Mouse (Mus musculus) cortical plate, adult 2 months (tissue): Measurements from ENCODE around the gene Kir3dl1. TPM values are rescaled to one million over a fixed set of nuclear protein-coding genes. Genes with fewer than 3 reads are reported as not detected.
"Not testable (repeated sequence)": the region's sequence is repeated elsewhere in the genome, so short reads cannot be mapped to it uniquely, and the experiment has no call there.

Experiments
- H3K27ac ChIP-seq: fragments of 200-500 bp; 2 replicates; pipeline ENCODE4 v1.5.1; 2012; ENCODE audit warnings: low read length, control low read depth, inconsistent platforms; ENCODE audit not compliant: insufficient read depth
- H3K4me1 ChIP-seq: fragments of 200-500 bp; 2 replicates; pipeline ENCODE4 v1.6.1; 2011; ENCODE audit warnings: low read length; ENCODE audit not compliant: control insufficient read depth, insufficient read depth
- H3K4me3 ChIP-seq: fragments of 200-500 bp; 2 replicates; pipeline ENCODE4 v1.5.1; 2011; ENCODE audit warnings: mild to moderate bottlenecking, low read length, control low read depth; ENCODE audit not compliant: insufficient read depth
- polyA plus RNA-seq: library from polyadenylated mRNA; depleted of rRNA; stranded (reverse); fragments of >200 nt; gene quantifications from 2 replicates; pipeline ENCODE4 v1.2.3, GENCODE M21; 2012; rRNA removed

Kir3dl1 gene
- not detected in 2 replicates for polyA plus RNA-seq

DNA sequence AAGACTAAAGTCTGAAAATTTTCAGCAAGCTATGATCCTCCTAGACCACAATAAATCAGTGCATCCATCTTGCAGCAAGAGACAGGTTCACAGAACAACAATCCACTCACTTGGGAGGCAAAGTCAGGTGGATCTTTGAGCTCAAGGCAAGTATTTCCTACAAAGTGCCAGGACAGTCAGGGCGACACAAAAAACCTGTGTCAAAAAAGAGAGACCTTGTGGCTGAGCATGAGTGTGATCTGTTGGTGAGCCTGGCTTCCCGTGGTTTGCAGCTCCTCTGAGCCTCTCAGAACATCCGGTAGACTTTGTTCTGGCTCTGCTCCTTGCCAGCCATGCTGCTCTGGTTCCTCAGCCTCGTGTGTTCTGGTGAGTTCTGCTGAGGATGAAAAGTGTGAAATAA lies at the start of gene Kir3dl1:
Gene Kir3dl1, plus strand, starts transcription at position 301 of the 400 bp plus-strand sequence.
- H3K4me1 ChIP-seq, H3K27ac ChIP-seq, H3K4me3 ChIP-seq: not testable (repeated sequence)

GRCm38 (mm10) chrX:136543956-136544355 lies 26.2 kb downstream of the Kir3dl1 start, which contains the start of gene Kir3dl2:
TSS of gene Kir3dl2 (minus strand) at chrX:136544056.
- not testable (repeated sequence) for H3K27ac ChIP-seq, H3K4me1 ChIP-seq, H3K4me3 ChIP-seq

DNA sequence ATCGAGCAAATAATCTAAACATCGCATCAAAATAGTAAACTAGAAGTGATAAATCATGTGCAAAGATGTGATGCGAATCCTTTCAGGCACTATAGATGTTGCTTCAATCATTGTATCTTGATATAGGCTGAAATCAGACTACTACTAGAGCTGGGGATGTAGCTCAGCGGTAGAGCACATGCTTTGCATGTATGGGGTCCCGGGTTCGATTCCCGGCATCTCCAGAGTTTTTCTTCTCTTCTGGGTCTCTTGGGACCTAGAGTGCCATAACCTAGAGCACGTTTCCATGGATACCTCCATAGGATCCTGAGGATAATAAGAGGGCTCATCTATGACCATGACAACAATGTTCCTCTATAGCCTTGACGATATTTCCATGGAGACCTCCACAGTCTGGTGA lies 51.3 kb downstream of the Kir3dl1 start:
- H3K27ac ChIP-seq, result not testable (repeated sequence)

More for the DNA sequence above, 51.3 kb downstream of the Kir3dl1 start:
- H3K4me1 ChIP-seq, H3K4me3 ChIP-seq: not testable (repeated sequence)

Other genes starting within 250 kb of the Kir3dl1 start
- 440 and 459 TPM in 2 replicates for gene Bex3, start 247.7 kb upstream of the Kir3dl1 start, polyA plus RNA-seq
- 0.08 TPM in 1 of 2 replicates, not detected in the other for gene Kir3dl2, start 26.1 kb downstream of the Kir3dl1 start, polyA plus RNA-seq
- 243 and 298 TPM in 2 replicates for gene Tceal3, start 72.8 kb downstream of the Kir3dl1 start, polyA plus RNA-seq
- 14.9 TPM in 2 replicates for gene Tceal1, start 190.0 kb downstream of the Kir3dl1 start, polyA plus RNA-seq
- gene Morf4l2, start 225.7 kb downstream of the Kir3dl1 start, polyA plus RNA-seq, result 242 and 259 TPM in 2 replicates